Mouse (Mus musculus) right cerebral cortex, adult 2 months (tissue): ENCODE data around the gene E330034G19Rik.
A peak's percentile ranks its signal among the peaks of the same experiment; 100 is the strongest.
"Not testable (repeated sequence)": the region's sequence is repeated elsewhere in the genome, so short reads cannot be mapped to it uniquely, and the experiment has no call there.

ENCODE experiments used
- DNase-seq, 2 experiments: peaks; one replicate each; pipeline ENCODE4 v3.0.0; 2021 to 2022; ENCODE audit warnings: low spot score in 2 of 2

E330034G19Rik gene

GRCm38 (mm10) chr14:24292914-24293313 is at the start of gene E330034G19Rik:
Gene E330034G19Rik, plus strand, starts transcription at chr14:24293214.
- DNase-seq, result no peak

GRCm38 (mm10) chr14:24244330-24245176 is 48.5 kb upstream of the E330034G19Rik start:
- peak; percentile 37 to 44 for DNase-seq

GRCm38 (mm10) chr14:24245177-24246081 is 47.6 kb upstream of the E330034G19Rik start, which contains the start of gene Dlg5:
Gene Dlg5, minus strand, starts transcription at chr14:24245920.
- DNase-seq, result peak; percentile 36 to 50

GRCm38 (mm10) chr14:24249926-24250325 is 43.1 kb upstream of the E330034G19Rik start:
- no peak for DNase-seq

GRCm38 (mm10) chr14:24251326-24251725 is 41.7 kb upstream of the E330034G19Rik start:
- no peak for DNase-seq

GRCm38 (mm10) chr14:24253611-24254202 is 39.3 kb upstream of the E330034G19Rik start:
- no peak for DNase-seq

GRCm38 (mm10) chr14:24255956-24256355 is 37.1 kb upstream of the E330034G19Rik start:
- no peak for DNase-seq

- no peak for DNase-seq
These were observed 32.6 kb upstream of the E330034G19Rik start for GRCm38 (mm10) chr14:24260391-24260790.

- no peak for DNase-seq
These were observed 30.6 kb upstream of the E330034G19Rik start for GRCm38 (mm10) chr14:24262382-24262781.

GRCm38 (mm10) chr14:24262915-24263314 is 30.1 kb upstream of the E330034G19Rik start:
- peak; percentile 21 to 38 for DNase-seq

- no peak for DNase-seq
These were observed 23.4 kb upstream of the E330034G19Rik start for GRCm38 (mm10) chr14:24269571-24269970.

- peak; percentile 29 to 38 for DNase-seq
These were observed 19.4 kb upstream of the E330034G19Rik start for GRCm38 (mm10) chr14:24273575-24273974.

GRCm38 (mm10) chr14:24275534-24275933 is 17.5 kb upstream of the E330034G19Rik start:
- no peak for DNase-seq

GRCm38 (mm10) chr14:24281278-24281677 is 11.7 kb upstream of the E330034G19Rik start:
- DNase-seq, result no peak

- DNase-seq, result no peak
These were observed 10.7 kb upstream of the E330034G19Rik start for GRCm38 (mm10) chr14:24282276-24282675.

- no peak for DNase-seq
These were observed 6.9 kb upstream of the E330034G19Rik start for GRCm38 (mm10) chr14:24286136-24286535.

- no peak for DNase-seq
These were observed 2.3 kb upstream of the E330034G19Rik start for GRCm38 (mm10) chr14:24290726-24291125.

- no peak for DNase-seq
These were observed 617 bp downstream of the E330034G19Rik start for GRCm38 (mm10) chr14:24293631-24294030.

- not testable (repeated sequence) for DNase-seq
These were observed 9.1 kb downstream of the E330034G19Rik start for GRCm38 (mm10) chr14:24302126-24302525.

- no peak for DNase-seq
These were observed 13.7 kb downstream of the E330034G19Rik start for GRCm38 (mm10) chr14:24306667-24307066.

GRCm38 (mm10) chr14:24307146-24307545 is 14.1 kb downstream of the E330034G19Rik start:
- no peak for DNase-seq

GRCm38 (mm10) chr14:24311110-24311509 is 18.1 kb downstream of the E330034G19Rik start:
- DNase-seq, result peak; percentile 82 to 84
